Mouse (Mus musculus) ovary, postnatal 36 days (tissue): ENCODE data around the gene 1700003F12Rik.

ENCODE experiments used
- DNase-seq: peaks from one replicate; pipeline ENCODE4 v3.0.0; 2022; ENCODE audit warnings: low spot score, mixed read lengths

1700003F12Rik gene

GRCm38 (mm10) chr2:154549127-154549885 is 2.4 kb downstream of the 1700003F12Rik start:
- DNase-seq: peak; percentile 69

- no peak for DNase-seq
Observed at GRCm38 (mm10) chr2:154549886-154550189, 3.0 kb downstream of the 1700003F12Rik start.

- no peak for DNase-seq
Observed at GRCm38 (mm10) chr2:154550937-154551336, 4.1 kb downstream of the 1700003F12Rik start.

GRCm38 (mm10) chr2:154551476-154551875 is 4.6 kb downstream of the 1700003F12Rik start, which contains the start of gene Actl10:
Actl10 (plus strand) TSS chr2:154551776.
- DNase-seq: no peak

- no peak for DNase-seq
Observed at GRCm38 (mm10) chr2:154551927-154552326, 5.0 kb downstream of the 1700003F12Rik start.

- peak; percentile 69 for DNase-seq
Observed at GRCm38 (mm10) chr2:154552424-154552907, 5.6 kb downstream of the 1700003F12Rik start.

GRCm38 (mm10) chr2:154555235-154555634 is 8.3 kb downstream of the 1700003F12Rik start:
- DNase-seq: no peak

- DNase-seq: peak; percentile 35
Observed at GRCm38 (mm10) chr2:154557184-154557832, 10.4 kb downstream of the 1700003F12Rik start.

- DNase-seq: peak; percentile 50
Observed at GRCm38 (mm10) chr2:154558264-154559039, 11.6 kb downstream of the 1700003F12Rik start, which contains the start of gene Necab3. Necab3 (minus strand) TSS chr2:154558890.

GRCm38 (mm10) chr2:154563612-154564170 is 16.8 kb downstream of the 1700003F12Rik start:
- no peak for DNase-seq

- no peak for DNase-seq
Observed at GRCm38 (mm10) chr2:154565562-154565961, 18.7 kb downstream of the 1700003F12Rik start.

- DNase-seq: no peak
Observed at GRCm38 (mm10) chr2:154566641-154567040, 19.8 kb downstream of the 1700003F12Rik start.

GRCm38 (mm10) chr2:154567766-154568165 is 20.9 kb downstream of the 1700003F12Rik start:
- no peak for DNase-seq

GRCm38 (mm10) chr2:154568329-154569070 is 21.6 kb downstream of the 1700003F12Rik start:
- peak; percentile 24 for DNase-seq

- DNase-seq: peak; percentile 73
Observed at GRCm38 (mm10) chr2:154569071-154569748, 22.3 kb downstream of the 1700003F12Rik start.

GRCm38 (mm10) chr2:154569836-154570286 is 23.0 kb downstream of the 1700003F12Rik start, which contains the start of gene E2f1:
E2f1 (minus strand) TSS chr2:154569892.
- peak; percentile 96 for DNase-seq

- no peak for DNase-seq
Observed at GRCm38 (mm10) chr2:154570666-154571065, 23.8 kb downstream of the 1700003F12Rik start.

GRCm38 (mm10) chr2:154571266-154571665 is 24.4 kb downstream of the 1700003F12Rik start:
- DNase-seq: no peak

- no peak for DNase-seq
Observed at GRCm38 (mm10) chr2:154571976-154572375, 25.1 kb downstream of the 1700003F12Rik start.

- DNase-seq: no peak
Observed at GRCm38 (mm10) chr2:154572996-154573395, 26.1 kb downstream of the 1700003F12Rik start.

- DNase-seq: no peak
Observed at GRCm38 (mm10) chr2:154574271-154574670, 27.4 kb downstream of the 1700003F12Rik start.
